Mouse (Mus musculus) mesoderm, embryonic 11.5 days (tissue): ENCODE measurements around the gene Unc13b.

ENCODE experiments used
- DNase-seq: peaks from one replicate; pipeline ENCODE4 v3.0.0-alpha.2; 2012; ENCODE audit warnings: low read depth, low spot score

Unc13b gene

GRCm38 (mm10) chr4:43058753-43059654, at the start of gene Unc13b:
Unc13b (plus strand) TSS chr4:43058953.
- DNase-seq = peak; percentile 92

- DNase-seq = peak; percentile 85
Measured at GRCm38 (mm10) chr4:43010161-43011038, 48.4 kb upstream of the Unc13b start, which contains the start of gene Fancg. Fancg (minus strand) TSS chr4:43010506.

- DNase-seq = no peak
Measured at GRCm38 (mm10) chr4:43012091-43012490, 46.7 kb upstream of the Unc13b start.

GRCm38 (mm10) chr4:43018156-43018555, 40.6 kb upstream of the Unc13b start:
- DNase-seq = no peak

DNA sequence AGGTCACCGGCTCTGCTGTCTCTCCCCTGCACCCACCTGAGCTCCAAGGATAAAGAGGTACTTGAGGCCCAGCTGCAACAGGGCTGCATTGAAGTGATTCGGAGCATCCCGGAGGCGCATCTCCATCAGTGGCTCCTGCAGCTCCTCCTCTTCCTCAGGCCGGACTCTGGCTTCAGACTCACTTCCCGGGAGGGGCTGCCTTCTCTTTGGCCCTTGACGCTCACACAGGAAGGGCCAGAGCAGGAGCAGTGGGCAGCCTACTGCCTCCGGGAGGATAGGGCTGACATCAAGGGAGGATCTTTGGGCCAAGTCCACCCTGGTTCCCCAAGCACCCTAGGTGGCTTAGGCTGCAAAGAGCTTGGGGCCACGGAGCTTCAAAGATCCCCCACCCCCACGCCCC, 39.6 kb upstream of the Unc13b start:
- DNase-seq = no peak

- no peak for DNase-seq
Measured at GRCm38 (mm10) chr4:43019641-43020465, 38.9 kb upstream of the Unc13b start.

GRCm38 (mm10) chr4:43020876-43021275, 37.9 kb upstream of the Unc13b start:
- no peak for DNase-seq

GRCm38 (mm10) chr4:43021341-43021740, 37.4 kb upstream of the Unc13b start:
- no peak for DNase-seq

DNA sequence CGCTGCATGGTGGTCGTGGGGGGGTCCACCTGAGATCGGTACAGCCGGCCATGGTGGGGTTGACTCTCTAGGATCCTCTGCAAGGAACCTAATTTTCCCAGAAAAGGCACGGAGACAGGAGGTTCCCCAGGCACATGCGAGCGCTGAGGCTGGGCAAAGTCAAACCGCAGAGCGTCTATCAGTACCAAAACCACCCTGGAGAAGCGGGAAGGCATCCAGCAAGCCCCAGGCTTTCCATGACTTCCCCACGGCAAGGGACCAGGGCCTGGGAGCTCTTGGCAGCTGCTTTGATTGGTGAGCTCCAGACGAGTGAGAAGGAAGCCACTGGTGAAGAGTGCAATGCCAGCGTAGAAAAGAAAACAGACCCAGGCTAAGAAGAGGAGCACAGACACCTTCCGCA, 34.1 kb upstream of the Unc13b start:
- DNase-seq = no peak

- peak; percentile 94 for DNase-seq
Measured at GRCm38 (mm10) chr4:43025084-43025960, 33.4 kb upstream of the Unc13b start, which contains the start of gene Pigo. Pigo (minus strand) TSS chr4:43025819.

GRCm38 (mm10) chr4:43029121-43029520, 29.6 kb upstream of the Unc13b start:
- DNase-seq = no peak

DNA sequence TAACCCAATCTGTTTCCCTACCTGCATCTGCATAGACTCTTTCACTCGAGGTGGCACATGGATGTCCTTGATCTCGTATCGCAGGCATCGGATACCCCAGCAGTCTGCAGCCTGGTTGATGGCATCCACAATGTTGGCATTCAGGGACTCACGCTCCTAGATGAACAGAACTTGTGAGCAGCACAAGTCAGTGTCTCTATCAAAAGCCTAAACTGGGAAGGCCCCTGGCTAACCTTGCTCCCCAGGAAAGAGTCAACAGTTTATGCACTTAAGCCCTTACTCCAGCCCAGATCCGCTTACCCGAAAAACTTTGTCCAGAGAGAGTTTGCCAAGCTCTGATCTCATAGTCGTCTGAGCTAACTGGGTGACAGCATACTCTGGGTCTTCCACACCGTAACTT, 29.0 kb upstream of the Unc13b start:
- no peak for DNase-seq

GRCm38 (mm10) chr4:43030352-43030751, 28.4 kb upstream of the Unc13b start:
- DNase-seq = no peak

DNA sequence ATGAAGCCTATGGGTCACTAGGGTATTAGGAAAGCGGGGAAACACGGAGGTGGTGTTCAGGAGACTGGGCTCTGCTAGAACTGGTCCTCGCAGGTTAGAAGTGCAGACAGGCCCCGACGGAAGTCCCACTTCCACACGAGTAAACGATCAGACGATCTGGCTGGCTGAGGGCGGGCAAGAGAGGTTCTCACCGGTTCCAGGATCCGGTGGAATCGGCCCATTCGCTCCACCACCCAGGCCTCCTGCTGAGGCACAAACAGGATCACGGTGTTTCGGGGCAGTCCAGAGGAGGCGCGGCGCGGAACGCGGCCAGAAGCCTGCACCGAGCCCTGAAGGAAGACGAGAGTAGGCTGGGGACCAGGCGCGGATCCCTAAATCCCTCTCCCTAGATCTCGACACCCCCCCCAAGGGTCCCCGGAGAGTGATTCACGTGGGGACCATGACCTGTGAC, 27.9 kb upstream of the Unc13b start:
- peak; percentile 36 for DNase-seq

- DNase-seq = peak; percentile 94
Measured at GRCm38 (mm10) chr4:43031237-43031995, 27.3 kb upstream of the Unc13b start, which contains the start of gene Stoml2. Stoml2 (minus strand) TSS chr4:43031710.

- no peak for DNase-seq
Measured at GRCm38 (mm10) chr4:43032501-43032900, 26.3 kb upstream of the Unc13b start.

DNA sequence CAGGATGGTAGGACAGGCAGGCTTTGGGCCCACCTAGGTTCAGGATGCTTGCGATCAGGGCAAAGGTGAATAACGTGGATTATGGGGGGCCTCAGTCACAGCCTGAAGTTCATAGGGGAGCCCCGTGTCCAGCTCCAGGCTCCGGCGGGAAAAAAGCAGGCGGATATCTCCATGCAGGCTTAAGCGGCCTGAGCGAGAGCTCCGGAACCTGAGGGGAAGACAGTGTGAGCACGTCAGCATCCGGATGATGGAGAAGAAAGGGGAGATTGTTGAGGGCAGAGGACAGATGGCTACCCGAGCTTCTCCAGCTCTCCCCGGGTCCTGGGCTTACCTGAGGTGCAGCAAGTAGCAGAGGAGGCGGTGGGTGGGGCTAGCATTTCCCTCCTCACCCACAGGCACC, 25.3 kb upstream of the Unc13b start:
- DNase-seq = no peak

- DNase-seq = no peak
Measured at GRCm38 (mm10) chr4:43035851-43036250, 22.9 kb upstream of the Unc13b start.

DNA sequence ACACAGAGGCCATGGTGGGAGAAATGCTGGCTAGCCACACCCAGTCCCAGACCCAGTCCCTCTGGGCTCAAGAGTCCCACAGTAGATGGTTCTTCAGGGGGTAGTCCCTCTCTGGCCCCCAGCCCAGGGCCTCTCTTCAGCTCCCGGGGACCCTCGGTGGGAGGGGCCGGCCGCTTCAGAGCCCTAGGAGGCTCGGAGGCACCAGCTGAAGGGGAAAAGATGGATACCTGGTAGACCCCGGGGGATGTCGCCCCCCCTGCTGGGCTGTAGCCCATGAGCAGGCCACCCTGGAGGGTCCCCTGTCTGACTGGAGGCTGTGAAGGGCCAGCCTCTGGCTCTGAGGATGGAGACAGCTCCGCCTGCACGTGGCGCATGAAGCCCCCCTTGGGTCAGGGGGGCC, 22.4 kb upstream of the Unc13b start:
- DNase-seq = no peak
